In genomic region chr11:50798836-50799235, GRCm38 (mm10) we compare ENCODE assay signal across 26 mouse cellular contexts. TPM values are rescaled to one million over a fixed set of nuclear protein-coding genes. Genes with fewer than 3 reads are reported as not detected.
DNase-seq lines count a peak whose midpoint lies in the region; ATAC-seq and TF ChIP-seq lines count a peak whose summit lies in the region.
"Had no signal": no experiment of that assay in that cellular context is flagged by ENCODE, and none has a peak within 500 bp of the region (broad histone marks: within the 10 kb centered on the region; RNA-seq: fewer than 3 reads in every experiment).

No protein-coding gene starts in this region.

- no peak for ATAC-seq in midbrain, postnatal 0 days (ENCODE audit: low FRiP score)
- ATAC-seq in midbrain, embryonic 15.5 days (replicated peaks), result no peak
- ATAC-seq: liver, embryonic 12.5 days had no signal

- H3K4me2 ChIP-seq in midbrain, postnatal 0 days (ENCODE audit: low read depth, low read length, poor library complexity, severe bottlenecking), result no peak overlapping the region
- H3K4me2 ChIP-seq in midbrain, embryonic 15.5 days, result no peak overlapping the region
- H3K4me2 ChIP-seq: heart, embryonic 15.5 days; hindbrain, embryonic 14.5 days; limb, embryonic 13.5 days; liver, embryonic 12.5 days had no signal

- peak; percentile 14; the same call in 1 of the 2 replicates for TF ChIP-seq CTCF in midbrain, postnatal 0 days (IDR thresholded peaks at IDR 0.05)

- no peaks in the 10 kb centered on the region for H3K9me3 ChIP-seq in midbrain, postnatal 0 days (ENCODE audit: low read length)
- H3K9me3 ChIP-seq in midbrain, embryonic 15.5 days, result no peaks in the 10 kb centered on the region
- H3K9me3 ChIP-seq: forebrain, embryonic 10.5 days; heart, embryonic 15.5 days; limb, embryonic 13.5 days; liver, embryonic 12.5 days; midbrain, embryonic 10.5 days had no signal

- H3K27ac ChIP-seq in midbrain, postnatal 0 days (ENCODE audit: low read depth, low read length), result no peak overlapping the region
- no peak overlapping the region for H3K27ac ChIP-seq in midbrain, embryonic 15.5 days
- H3K27ac ChIP-seq: forebrain, embryonic 10.5 days; heart, embryonic 15.5 days; hindbrain, embryonic 14.5 days; limb, embryonic 13.5 days; liver, embryonic 12.5 days; midbrain, embryonic 10.5 days had no signal

- H3K4me3 ChIP-seq in midbrain, postnatal 0 days (ENCODE audit: low read depth, low read length), result no peak overlapping the region
- H3K4me3 ChIP-seq in midbrain, embryonic 15.5 days, result no peak overlapping the region
- H3K4me3 ChIP-seq: forebrain, embryonic 10.5 days; heart, embryonic 15.5 days; limb, embryonic 13.5 days; liver, embryonic 12.5 days; midbrain, embryonic 10.5 days had no signal

- intact Hi-C loops in heart, postnatal 36 days (cut with DNase I), result no loop called here

- no peaks in the 10 kb centered on the region for H3K36me3 ChIP-seq in midbrain, postnatal 0 days (ENCODE audit: insufficient read depth, low read length)
- no peaks in the 10 kb centered on the region for H3K36me3 ChIP-seq in midbrain, embryonic 15.5 days (replicated peaks)
- H3K36me3 ChIP-seq: forebrain, embryonic 10.5 days; heart, embryonic 15.5 days; limb, embryonic 13.5 days; liver, embryonic 12.5 days; midbrain, embryonic 10.5 days had no signal

- H3K27me3 ChIP-seq in midbrain, postnatal 0 days (ENCODE audit: insufficient read depth, low read length), result no peaks in the 10 kb centered on the region
- no peaks in the 10 kb centered on the region for H3K27me3 ChIP-seq in midbrain, embryonic 15.5 days (replicated peaks)
- H3K27me3 ChIP-seq: heart, embryonic 15.5 days; limb, embryonic 13.5 days; liver, embryonic 12.5 days had no signal

- no peak overlapping the region for H3K9ac ChIP-seq in midbrain, postnatal 0 days (replicated peaks; ENCODE audit: low read length, poor library complexity, severe bottlenecking)
- no peak overlapping the region for H3K9ac ChIP-seq in midbrain, embryonic 15.5 days
- H3K9ac ChIP-seq: heart, embryonic 15.5 days; hindbrain, embryonic 14.5 days; limb, embryonic 13.5 days; liver, embryonic 12.5 days had no signal

- no peak for DNase-seq in midbrain, postnatal 0 days (ENCODE audit: low spot score)
- peak; percentile 12 for DNase-seq in CD4-positive helper T cell, adult 2 months (ENCODE audit: low read depth, low spot score)
- peak; percentile 13 for DNase-seq in T-cell, adult 2 months (ENCODE audit: low spot score)
- peak; percentile 19 for DNase-seq in thymus, postnatal 4 days
- DNase-seq in heart, postnatal 36 days, result no peak
- no peak for DNase-seq in embryo, embryonic 9.5 days (ENCODE audit: extremely low spot score)
- DNase-seq: adrenal gland, postnatal 14 days; cerebellum, adult 9-10 months; heart, postnatal 4 days; kidney, adult 11 months; layer of hippocampus, adult 9-11 months; lung, adult 18-20 months; lung, postnatal 10 days had no signal

- no peaks in the 10 kb centered on the region for H3K4me1 ChIP-seq in midbrain, postnatal 0 days (ENCODE audit: insufficient read depth, low read length)
- no peaks in the 10 kb centered on the region for H3K4me1 ChIP-seq in midbrain, embryonic 15.5 days
- H3K4me1 ChIP-seq: heart, embryonic 15.5 days; liver, embryonic 12.5 days; midbrain, embryonic 10.5 days had no signal

RNA-seq across cellular contexts. Expression of gene Zfp354c, which starts 28.7 kb away (rescaled TPM):
- 41.9 and 44.6 TPM in 2 replicates for total RNA-seq in midbrain, postnatal 0 days (2014; rRNA removed)
- 34.1 and 38.3 TPM in 2 replicates for polyA plus RNA-seq in midbrain, postnatal 0 days (2015; fragmentation: Nextera tagmentation; extraction: Ambion mirVana)
- polyA plus RNA-seq in midbrain, embryonic 15.5 days (2015; fragmentation: Nextera tagmentation; extraction: Ambion mirVana), result 62.3 and 64.4 TPM in 2 replicates
- 1 to 10 TPM; 3.8 to 5.0 TPM for total RNA-seq in heart, postnatal 36 days (2021)

RNA-seq across cellular contexts. Expression of gene Zfp879, which starts 42.5 kb away (rescaled TPM):
- 2.7 and 4.1 TPM in 2 replicates for total RNA-seq in midbrain, postnatal 0 days (2014; rRNA removed)
- 1.2 and 1.4 TPM in 2 replicates for polyA plus RNA-seq in midbrain, postnatal 0 days (2015; fragmentation: Nextera tagmentation; extraction: Ambion mirVana)
- 1.5 and 2.0 TPM in 2 replicates for polyA plus RNA-seq in midbrain, embryonic 15.5 days (2015; fragmentation: Nextera tagmentation; extraction: Ambion mirVana)
- 1 to 10 TPM; 1.5 to 1.6 TPM for total RNA-seq in heart, postnatal 36 days (2021)
- total RNA-seq: neutrophil, adult 5-6 weeks had no signal

RNA-seq across cellular contexts. Expression of gene Grm6, which starts 51.6 kb away (rescaled TPM):
- not detected in 2 replicates for total RNA-seq in midbrain, postnatal 0 days (2014; rRNA removed)
- not detected in 2 replicates for polyA plus RNA-seq in midbrain, postnatal 0 days (2015; fragmentation: Nextera tagmentation; extraction: Ambion mirVana)
- 0.10 and 0.13 TPM in 2 replicates for polyA plus RNA-seq in midbrain, embryonic 15.5 days (2015; fragmentation: Nextera tagmentation; extraction: Ambion mirVana)
- not detected for total RNA-seq in heart, postnatal 36 days (2021)
- total RNA-seq: common myeloid progenitor, adult 5-6 weeks; gastrocnemius, adult 18-20 months; heart, postnatal 4 days; left cerebral cortex, adult 18-20 months; left cerebral cortex, postnatal 25 days had no signal
- polyA plus RNA-seq: embryonic facial prominence, embryonic 11.5 days; forebrain, embryonic 10.5 days; hindbrain, embryonic 14.5 days; limb, embryonic 13.5 days; midbrain, embryonic 10.5 days had no signal

Comparison
In these comparisons a context has a peak if more than half of its experiments do, and no peak if none do; other contexts are left out.
1. DNase-seq: peak in CD4-positive helper T cell, adult 2 months (single experiment), T-cell, adult 2 months (single experiment) and thymus, postnatal 4 days (single experiment); none in midbrain, postnatal 0 days (single experiment), heart, postnatal 36 days (0 of 2) and embryo, embryonic 9.5 days (single experiment).